Comparison of ENCODE assay signal across 10 mouse cellular contexts in genomic region chr14:8044330-8044729, GRCm38 (mm10). TPM values are rescaled to one million over a fixed set of nuclear protein-coding genes. Genes with fewer than 3 reads are reported as not detected.
A peak's percentile ranks its signal among the peaks of the same experiment; 100 is the strongest.
DNase-seq lines count a peak whose midpoint lies in the region; ATAC-seq and TF ChIP-seq lines count a peak whose summit lies in the region.
"Had no signal": no experiment of that assay in that cellular context is flagged by ENCODE, and none has a peak within 500 bp of the region (broad histone marks: within the 10 kb centered on the region; RNA-seq: fewer than 3 reads in every experiment).

No protein-coding gene starts in this region.

- H3K27me3 ChIP-seq in kidney, adult 2 months (replicated peaks; ENCODE audit: control insufficient read depth, insufficient read depth, low read length) = no peaks in the 10 kb centered on the region
- no peaks in the 10 kb centered on the region for H3K27me3 ChIP-seq in kidney, embryonic 15.5 days
- H3K27me3 ChIP-seq: embryonic facial prominence, embryonic 13.5 days had no signal

- no peak overlapping the region for H3K4me3 ChIP-seq in kidney, adult 2 months (ENCODE audit: insufficient read depth, low read depth, low read length)
- no peak overlapping the region for H3K4me3 ChIP-seq in kidney, embryonic 15.5 days (replicated peaks)
- H3K4me3 ChIP-seq: embryonic facial prominence, embryonic 13.5 days had no signal

- H3K9me3 ChIP-seq in kidney, embryonic 15.5 days (replicated peaks) = no peaks in the 10 kb centered on the region
- H3K9me3 ChIP-seq: embryonic facial prominence, embryonic 13.5 days had no signal

- no peaks in the 10 kb centered on the region for H3K4me1 ChIP-seq in kidney, adult 2 months (ENCODE audit: control insufficient read depth, insufficient read depth, low read length)
- no peaks in the 10 kb centered on the region for H3K4me1 ChIP-seq in kidney, embryonic 15.5 days
- H3K4me1 ChIP-seq: embryonic facial prominence, embryonic 13.5 days had no signal

- peak; percentile 50 for DNase-seq in kidney, adult 2 months
- DNase-seq in urinary bladder, postnatal 14 days (ENCODE audit: low spot score) = peak; percentile 28
- no peak for DNase-seq in urinary bladder, adult 18-20 months (ENCODE audit: low spot score in 2 of 2)
- DNase-seq in c-Kit-positive CD71-positive TER-119-negative erythroid progenitor cells, embryonic 14.5 days (ENCODE audit: low read depth) = peak; percentile 40
- DNase-seq in frontal cortex, postnatal 10 days (ENCODE audit: low spot score in 2 of 2) = no peak
- no peak for DNase-seq in right cerebral cortex, postnatal 25 days

- no peak overlapping the region for H3K9ac ChIP-seq in kidney, embryonic 15.5 days
- H3K9ac ChIP-seq: embryonic facial prominence, embryonic 13.5 days had no signal

- TF ChIP-seq CTCF in kidney, adult 2 months (conservative IDR thresholded peaks at IDR 0.05; ENCODE audit: insufficient read depth, insufficient read length, low read depth, low read length) = no peak; the same call in 1 of the 2 replicates

- H3K27ac ChIP-seq in kidney, adult 2 months (ENCODE audit: insufficient read depth, low read depth, low read length) = no peak overlapping the region
- no peak overlapping the region for H3K27ac ChIP-seq in kidney, embryonic 15.5 days
- H3K27ac ChIP-seq: embryonic facial prominence, embryonic 13.5 days had no signal

- no peaks in the 10 kb centered on the region for H3K36me3 ChIP-seq in kidney, adult 2 months (ENCODE audit: control insufficient read depth, insufficient read depth, low read length)
- H3K36me3 ChIP-seq in kidney, embryonic 15.5 days = peaks cover 27% of the 10 kb centered on the region

- whole genome bisulfite sequencing in kidney, adult 2 months = 66% methylated on average over 8 of the region's 8 CpGs
- 67% methylated on average over 8 of the region's 8 CpGs for WGBS in kidney, embryonic 15.5 days

- ATAC-seq in kidney, embryonic 15.5 days (replicated peaks; ENCODE audit: low FRiP score) = no peak
- peak; percentile 86 for ATAC-seq in megakaryocyte progenitor cell, adult 5-6 weeks (replicated peaks; ENCODE audit: poor library complexity)

- TF ChIP-seq POLR2A in kidney, adult 2 months (IDR thresholded peaks at IDR 0.05; ENCODE audit: low read depth, low read length) = no peak

- no peak overlapping the region for H3K4me2 ChIP-seq in kidney, embryonic 15.5 days
- H3K4me2 ChIP-seq: embryonic facial prominence, embryonic 13.5 days had no signal

RNA-seq across cellular contexts. Expression of gene Rpp14, which starts 35.8 kb away (rescaled TPM):
- 9.0 and 13.8 TPM in 2 replicates for polyA plus RNA-seq in kidney, adult 2 months (2012; rRNA removed)
- polyA plus RNA-seq in kidney, embryonic 15.5 days (2015; fragmentation: Nextera tagmentation; extraction: Ambion mirVana) = 53.0 and 55.5 TPM in 2 replicates
- total RNA-seq in megakaryocyte progenitor cell, adult 5-6 weeks (2015) = 49.6 and 57.2 TPM in 2 replicates
- total RNA-seq in megakaryocyte progenitor cell, adult 5-6 weeks (2017) = 67.5 and 78.5 TPM in 2 replicates

RNA-seq across cellular contexts. Expression of gene Abhd6, which starts 41.6 kb away (rescaled TPM):
- 37.4 and 38.9 TPM in 2 replicates for polyA plus RNA-seq in kidney, adult 2 months (2012; rRNA removed)
- polyA plus RNA-seq in kidney, embryonic 15.5 days (2015; fragmentation: Nextera tagmentation; extraction: Ambion mirVana) = 24.7 and 26.6 TPM in 2 replicates
- 0.47 and 0.56 TPM in 2 replicates for total RNA-seq in megakaryocyte progenitor cell, adult 5-6 weeks (2015)
- total RNA-seq in megakaryocyte progenitor cell, adult 5-6 weeks (2017) = 0.54 TPM in 2 replicates

RNA-seq across cellular contexts. Expression of gene Dnase1l3, which starts 50.0 kb away (rescaled TPM):
- 0.37 and 3.0 TPM in 2 replicates for polyA plus RNA-seq in kidney, adult 2 months (2012; rRNA removed)
- polyA plus RNA-seq in kidney, embryonic 15.5 days (2015; fragmentation: Nextera tagmentation; extraction: Ambion mirVana) = 0.29 and 0.30 TPM in 2 replicates
- 0.05 and 0.12 TPM in 2 replicates for total RNA-seq in megakaryocyte progenitor cell, adult 5-6 weeks (2015)
- not detected in 2 replicates for total RNA-seq in megakaryocyte progenitor cell, adult 5-6 weeks (2017)
- total RNA-seq: left cerebral cortex, postnatal 25 days had no signal

RNA-seq across cellular contexts. Expression of gene Pxk, which starts 53.7 kb away (rescaled TPM):
- polyA plus RNA-seq in kidney, adult 2 months (2012; rRNA removed) = 36.8 and 42.9 TPM in 2 replicates
- 33.7 and 35.1 TPM in 2 replicates for polyA plus RNA-seq in kidney, embryonic 15.5 days (2015; fragmentation: Nextera tagmentation; extraction: Ambion mirVana)
- 34.7 and 47.1 TPM in 2 replicates for total RNA-seq in megakaryocyte progenitor cell, adult 5-6 weeks (2015)
- 27.2 and 28.7 TPM in 2 replicates for total RNA-seq in megakaryocyte progenitor cell, adult 5-6 weeks (2017)

Comparison
In these comparisons a context has a peak if more than half of its experiments do, and no peak if none do; other contexts are left out.
1. DNase-seq: peak in kidney, adult 2 months (single experiment), urinary bladder, postnatal 14 days (single experiment) and c-Kit-positive CD71-positive TER-119-negative erythroid progenitor cells, embryonic 14.5 days (single experiment); none in urinary bladder, adult 18-20 months (0 of 2), frontal cortex, postnatal 10 days (0 of 2) and right cerebral cortex, postnatal 25 days (single experiment).